Comparison of ENCODE assay signal across 8 mouse cellular contexts in the genomic region with DNA sequence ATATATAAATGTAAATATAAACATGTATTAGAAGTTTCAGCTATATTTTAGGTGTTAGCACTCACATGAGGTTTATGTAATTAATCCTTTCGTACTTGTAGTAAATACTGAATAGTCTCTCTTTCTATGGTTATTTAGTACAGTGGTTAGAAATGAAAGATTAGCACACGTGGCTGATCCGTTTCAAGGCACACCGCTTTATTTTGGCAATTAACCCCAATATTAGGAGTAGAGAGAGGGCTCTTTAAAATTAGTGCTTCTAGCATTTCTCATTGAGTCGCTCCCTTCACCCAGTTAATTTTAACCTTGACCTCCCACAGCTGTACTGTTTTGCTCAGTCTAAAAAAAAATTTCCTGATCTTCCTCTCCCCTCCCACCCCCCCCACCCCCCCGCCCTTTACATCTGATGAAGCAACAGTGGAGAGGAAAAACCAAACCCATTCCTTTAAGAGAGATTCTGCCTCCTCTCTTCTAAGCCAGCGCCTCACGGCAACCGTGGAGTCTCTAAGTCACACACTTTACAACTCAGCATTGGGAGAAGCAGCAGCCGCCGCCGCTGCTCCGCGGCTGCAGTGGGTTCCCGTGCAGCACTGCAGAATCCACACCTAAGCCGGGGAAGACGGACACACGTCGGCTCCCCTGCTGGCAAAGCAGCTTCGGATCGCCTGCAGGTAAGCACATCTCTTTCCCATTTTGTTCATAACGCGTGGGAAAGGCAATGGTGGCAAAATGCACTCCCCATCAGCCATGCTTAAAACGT. TPM values are rescaled to one million over a fixed set of nuclear protein-coding genes. Genes with fewer than 3 reads are reported as not detected.
DNase-seq lines count a peak whose midpoint lies in the region; ATAC-seq and TF ChIP-seq lines count a peak whose summit lies in the region.

A gene (plus strand): TSS at position 400 of the 760 bp plus-strand sequence.

- WGBS in hindbrain, embryonic 14.5 days = 8% methylated on average over 24 of the region's 24 CpGs

- no peaks in the 10 kb centered on the region for H3K36me3 ChIP-seq in hindbrain, embryonic 14.5 days (replicated peaks; ENCODE audit: control insufficient read depth, insufficient read depth)

- H3K9me3 ChIP-seq in hindbrain, embryonic 14.5 days (ENCODE audit: control insufficient read depth, low read length) = no peaks in the 10 kb centered on the region

- peak within 1 kb of the TSS; percentile 95 for H3K27ac ChIP-seq in gastrocnemius, adult 2 months
- peak within 1 kb of the TSS; percentile 27 for H3K27ac ChIP-seq in hindbrain, embryonic 14.5 days

- no peaks in the 10 kb centered on the region for H3K27me3 ChIP-seq in hindbrain, embryonic 14.5 days (ENCODE audit: control insufficient read depth, insufficient read depth, low read length)

- H3K4me1 ChIP-seq in hindbrain, embryonic 14.5 days (replicated peaks; ENCODE audit: control insufficient read depth, insufficient read depth, low read length) = peaks cover 26% of the 10 kb centered on the region

- peak within 1 kb of the TSS; percentile 96 for H3K4me2 ChIP-seq in hindbrain, embryonic 14.5 days (replicated peaks)

- H3K4me3 ChIP-seq in gastrocnemius, adult 2 months = peak within 1 kb of the TSS; percentile 80
- peak within 1 kb of the TSS; percentile 95 for H3K4me3 ChIP-seq in hindbrain, embryonic 14.5 days (replicated peaks; ENCODE audit: low read length)

- no peak for TF ChIP-seq CTCF in gastrocnemius, adult 2 months (IDR thresholded peaks at IDR 0.05)

- intact Hi-C loops in gastrocnemius, adult 2 months (cut with DNase I) = loop anchor here (5.0 kb wide), 2 partner anchors 82 to 172 kb away; a partner anchor contains a TSS

- peak; percentile 56 for DNase-seq in ZHBTc4 (ENCODE audit: low read depth, low spot score)
- peak; percentile 66 for DNase-seq in gastrocnemius, adult 2 months
- DNase-seq in hindbrain, embryonic 14.5 days (ENCODE audit: low spot score) = peak; percentile 61
- peak; percentile 57 to 71 for DNase-seq in layer of hippocampus, postnatal 25 days (ENCODE audit: extremely low spot score in 1 of 2, low spot score in 1 of 2)
- DNase-seq in lung, postnatal 10 days = peak; percentile 46
- peak; percentile 56 for DNase-seq in ovary, postnatal 36 days (ENCODE audit: low spot score)
- peak; percentile 43 for DNase-seq in urinary bladder, postnatal 14 days (ENCODE audit: low spot score)

- no peak for ATAC-seq in common myeloid progenitor, adult 5-6 weeks (replicated peaks; ENCODE audit: low read depth, poor library complexity, severe bottlenecking)
- ATAC-seq in hindbrain, embryonic 14.5 days (ENCODE audit: low FRiP score) = no peak

- peak within 1 kb of the TSS; percentile 66 for H3K9ac ChIP-seq in hindbrain, embryonic 14.5 days

RNA-seq across cellular contexts. Expression of the gene that starts here (rescaled TPM):
- total RNA-seq in common myeloid progenitor, adult 5-6 weeks (2017) = 61.2 and 65.6 TPM in 2 replicates
- total RNA-seq in gastrocnemius, adult 2 months (2021) = 10 to 100 TPM; 17.0 to 29.5 TPM
- 43.4 and 48.9 TPM in 2 replicates for polyA plus RNA-seq in hindbrain, embryonic 14.5 days (2014; fragmentation: Nextera tagmentation; extraction: Ambion mirVana)
- total RNA-seq in layer of hippocampus, postnatal 25 days (2021) = 100 to 1,000 TPM; 115 to 125 TPM
